Mouse (Mus musculus) lung, postnatal 0 days (tissue): Measurements from ENCODE around the gene Gbp5.

ENCODE experiments used
- CTCF ChIP-seq: IDR thresholded peaks from 2 replicates; pipeline ENCODE4 v1.5.1; 2016; ENCODE audit warnings: antibody characterized with exemption, mild to moderate bottlenecking
- EP300 ChIP-seq: IDR thresholded peaks from 2 replicates; pipeline ENCODE4 v1.6.1; 2016; ENCODE audit warnings: antibody characterized with exemption, mild to moderate bottlenecking, control low read depth

- no peak for TF ChIP-seq CTCF
- TF ChIP-seq EP300 = no peak
Observed at GRCm38 (mm10) chr3:142477866-142478265, 15.9 kb upstream of the Gbp5 start.
